Mouse (Mus musculus) cortical plate, adult 2 months (tissue): ENCODE data around the gene Dnajb4.

Source experiments
- CTCF ChIP-seq: fragments of 200-500 bp; IDR thresholded peaks from 2 replicates; pipeline ENCODE4 v1.5.1; 2011; ENCODE audit warnings: mild to moderate bottlenecking, control low read depth, low read length; ENCODE audit not compliant: insufficient read depth; ENCODE audit errors: extremely low read depth
- POLR2A ChIP-seq: fragments of 200-500 bp; IDR thresholded peaks from 2 replicates; pipeline ENCODE4 v1.6.1; 2011; ENCODE audit warnings: mild to moderate bottlenecking, low read length, control low read depth; ENCODE audit not compliant: insufficient read depth; ENCODE audit errors: extremely low read depth

GRCm38 (mm10) chr3:152152483-152152804, 57.7 kb downstream of the Dnajb4 start:
- TF ChIP-seq CTCF (no peak), POLR2A (no peak)
